8 mouse cellular contexts compared by ENCODE assay signal in genomic region chr5:52616549-52616948, GRCm38 (mm10). TPM values are rescaled to one million over a fixed set of nuclear protein-coding genes. Genes with fewer than 3 reads are reported as not detected.
DNase-seq lines count a peak whose midpoint lies in the region; ATAC-seq and TF ChIP-seq lines count a peak whose summit lies in the region.

No protein-coding gene starts in this region.

- H3K4me2 ChIP-seq in hindbrain, embryonic 14.5 days (replicated peaks): no peak overlapping the region
- 0 out of 2 replicates have a peak overlapping the region, but pooled peaks have one; percentile 10 for H3K4me2 ChIP-seq in limb, embryonic 14.5 days (replicated peaks; ENCODE audit: low read depth, low read length, severe bottlenecking)

- 29% methylated on average over 2 of the region's 2 CpGs for WGBS in hindbrain, embryonic 14.5 days
- WGBS in limb, embryonic 14.5 days: 12% methylated on average over 2 of the region's 2 CpGs

- no peak for DNase-seq in cerebellum, adult 11-12 months
- DNase-seq in adipocyte (ENCODE audit: low spot score): peak; percentile 66
- peak; percentile 81 for DNase-seq in gastrocnemius, adult 2 months
- no peak for DNase-seq in hindbrain, embryonic 14.5 days (ENCODE audit: low spot score)
- DNase-seq in limb, embryonic 14.5 days (ENCODE audit: low spot score): peak; percentile 68
- peak; percentile 33 to 39 for DNase-seq in right cerebral cortex, postnatal 36 days (ENCODE audit: low spot score in 2 of 2)
- DNase-seq in thymus, postnatal 25 days: no peak

- H3K9ac ChIP-seq in hindbrain, embryonic 14.5 days: no peak overlapping the region
- H3K9ac ChIP-seq in limb, embryonic 14.5 days (ENCODE audit: low read depth, low read length, severe bottlenecking): no peak overlapping the region; the same call in 1 of the 2 replicates

- no peaks in the 10 kb centered on the region for H3K9me3 ChIP-seq in hindbrain, embryonic 14.5 days (ENCODE audit: control insufficient read depth, low read length)
- H3K9me3 ChIP-seq in limb, embryonic 14.5 days (ENCODE audit: control insufficient read depth, low read length): no peaks in the 10 kb centered on the region

- no peak for TF ChIP-seq POLR2A in limb, embryonic 14.5 days (IDR thresholded peaks at IDR 0.05; ENCODE audit: borderline replicate concordance, extremely low read depth, insufficient read depth, insufficient read length)

- peak; percentile 12; the same call in 1 of the 2 replicates for TF ChIP-seq CTCF in gastrocnemius, adult 2 months (IDR thresholded peaks at IDR 0.05)

- peak overlapping the region; percentile 90 for H3K27ac ChIP-seq in gastrocnemius, adult 2 months
- H3K27ac ChIP-seq in hindbrain, embryonic 14.5 days: peak overlapping the region; percentile 33; the same call in 1 of the 2 replicates
- peak overlapping the region; percentile 63 for H3K27ac ChIP-seq in limb, embryonic 14.5 days (replicated peaks; ENCODE audit: low read depth, low read length)

- H3K4me1 ChIP-seq in hindbrain, embryonic 14.5 days (replicated peaks; ENCODE audit: control insufficient read depth, insufficient read depth, low read length): peaks cover 40% of the 10 kb centered on the region
- peaks cover 21% of the 10 kb centered on the region; the same call in 1 of the 2 replicates for H3K4me1 ChIP-seq in limb, embryonic 14.5 days (ENCODE audit: control insufficient read depth, insufficient read depth, low read length)

- ATAC-seq in cerebellum, adult (ENCODE audit: insufficient number of reproducible peaks, low FRiP score, low TSS enrichment): 0 out of 2 replicates have a peak, but pooled peaks have one; percentile 34
- no peak for ATAC-seq in hindbrain, embryonic 14.5 days (ENCODE audit: low FRiP score)
- peak; percentile 70 for ATAC-seq in limb, embryonic 14.5 days (ENCODE audit: low FRiP score, low read depth)

- no peaks in the 10 kb centered on the region for H3K36me3 ChIP-seq in hindbrain, embryonic 14.5 days (replicated peaks; ENCODE audit: control insufficient read depth, insufficient read depth)
- H3K36me3 ChIP-seq in limb, embryonic 14.5 days (ENCODE audit: control insufficient read depth, insufficient read depth, low read length): no peaks in the 10 kb centered on the region

- H3K4me3 ChIP-seq in gastrocnemius, adult 2 months: no peak overlapping the region
- no peak overlapping the region for H3K4me3 ChIP-seq in hindbrain, embryonic 14.5 days (replicated peaks; ENCODE audit: low read length)
- H3K4me3 ChIP-seq in limb, embryonic 14.5 days (replicated peaks; ENCODE audit: low read length): no peak overlapping the region

- intact Hi-C loops in gastrocnemius, adult 2 months (cut with DNase I): no loop called here

- no peaks in the 10 kb centered on the region for H3K27me3 ChIP-seq in hindbrain, embryonic 14.5 days (ENCODE audit: control insufficient read depth, insufficient read depth, low read length)
- H3K27me3 ChIP-seq in limb, embryonic 14.5 days (ENCODE audit: control insufficient read depth, insufficient read depth, low read length): 0 out of 2 replicates have a peak, but pooled peaks cover 17% of the 10 kb centered on the region

RNA-seq across cellular contexts. Expression of gene Lgi2, which starts 50.3 kb away (rescaled TPM):
- 1 to 10 TPM; 1.0 to 1.3 TPM for total RNA-seq in gastrocnemius, adult 2 months (2021)
- polyA plus RNA-seq in hindbrain, embryonic 14.5 days (2014; fragmentation: Nextera tagmentation; extraction: Ambion mirVana): 6.5 and 6.9 TPM in 2 replicates
- polyA plus RNA-seq in limb, embryonic 14.5 days (2012; rRNA removed): 6.9 and 7.3 TPM in 2 replicates
- polyA plus RNA-seq in limb, embryonic 14.5 days (2014; fragmentation: Nextera tagmentation; extraction: Ambion mirVana): 3.6 and 3.7 TPM in 2 replicates

RNA-seq across cellular contexts. Expression of gene Sepsecs, which starts 53.0 kb away (rescaled TPM):
- 1 to 10 TPM; 6.0 to 7.2 TPM for total RNA-seq in gastrocnemius, adult 2 months (2021)
- 7.5 and 7.7 TPM in 2 replicates for polyA plus RNA-seq in hindbrain, embryonic 14.5 days (2014; fragmentation: Nextera tagmentation; extraction: Ambion mirVana)
- 9.5 and 9.7 TPM in 2 replicates for polyA plus RNA-seq in limb, embryonic 14.5 days (2012; rRNA removed)
- polyA plus RNA-seq in limb, embryonic 14.5 days (2014; fragmentation: Nextera tagmentation; extraction: Ambion mirVana): 8.0 and 8.3 TPM in 2 replicates

Comparison
In these comparisons a context has a peak if more than half of its experiments do, and no peak if none do; other contexts are left out.
1. DNase-seq: peak in adipocyte (single experiment), gastrocnemius, adult 2 months (single experiment), limb, embryonic 14.5 days (single experiment) and right cerebral cortex, postnatal 36 days (2 of 2); none in cerebellum, adult 11-12 months (single experiment), hindbrain, embryonic 14.5 days (single experiment) and thymus, postnatal 25 days (single experiment).
2. H3K27ac ChIP-seq: peak in every context shown above with its lines; median percentile 90 in gastrocnemius, adult 2 months; 63 in limb, embryonic 14.5 days; 33 in hindbrain, embryonic 14.5 days.